Mouse (Mus musculus) thymus, postnatal 36 days (tissue): Measurements from ENCODE around the gene Gm9513.

Source experiments
- DNase-seq, 2 experiments: peaks; one replicate each; pipeline ENCODE4 v3.0.0; 2022; ENCODE audit warnings: mixed read lengths in 2 of 2

Gm9513 gene

DNA sequence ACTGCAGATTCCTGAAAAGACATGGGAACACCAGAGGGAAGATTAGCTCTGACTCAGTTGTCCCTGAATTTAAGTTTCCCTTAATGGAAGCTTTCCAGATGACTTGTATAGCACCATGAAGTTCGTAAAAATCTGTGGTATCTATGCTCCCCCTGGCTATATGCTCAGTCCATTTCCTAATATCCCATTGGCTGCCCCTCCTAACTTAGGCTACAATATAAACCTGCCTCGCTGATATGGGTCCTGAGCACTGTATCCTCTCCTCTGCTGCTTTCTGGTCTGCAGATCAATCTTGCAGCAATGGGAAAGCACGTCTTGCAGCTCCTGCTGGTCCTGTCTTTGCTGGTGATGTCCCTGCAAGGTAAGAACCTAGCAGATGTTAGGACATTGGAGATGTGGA, at the start of gene Gm9513:
Gm9513 (plus strand) TSS at position 301 of the 400 bp plus-strand sequence.
- DNase-seq: no peak

DNA sequence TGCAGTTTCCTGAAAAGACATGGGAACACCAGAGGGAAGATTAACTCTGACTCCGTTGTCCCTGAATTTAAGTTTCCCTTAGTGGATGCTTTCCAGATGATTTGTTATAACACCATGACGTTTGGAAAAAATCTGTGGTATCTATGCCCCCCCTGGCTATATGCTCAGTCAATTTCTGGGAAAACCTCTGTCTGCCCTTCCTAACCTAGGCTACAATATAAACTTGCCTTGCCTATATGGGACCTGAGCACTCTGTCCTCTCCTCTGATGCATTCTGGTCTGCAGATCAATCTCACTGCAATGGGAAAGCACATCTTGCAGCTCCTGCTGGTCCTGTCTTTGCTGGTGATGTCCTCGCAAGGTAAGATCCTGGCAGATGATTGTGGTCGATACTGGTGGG, 43.9 kb upstream of the Gm9513 start, which contains the start of gene Gm7257:
Gm7257 (plus strand) TSS at position 301 of the 400 bp plus-strand sequence.
- no peak for DNase-seq

DNA sequence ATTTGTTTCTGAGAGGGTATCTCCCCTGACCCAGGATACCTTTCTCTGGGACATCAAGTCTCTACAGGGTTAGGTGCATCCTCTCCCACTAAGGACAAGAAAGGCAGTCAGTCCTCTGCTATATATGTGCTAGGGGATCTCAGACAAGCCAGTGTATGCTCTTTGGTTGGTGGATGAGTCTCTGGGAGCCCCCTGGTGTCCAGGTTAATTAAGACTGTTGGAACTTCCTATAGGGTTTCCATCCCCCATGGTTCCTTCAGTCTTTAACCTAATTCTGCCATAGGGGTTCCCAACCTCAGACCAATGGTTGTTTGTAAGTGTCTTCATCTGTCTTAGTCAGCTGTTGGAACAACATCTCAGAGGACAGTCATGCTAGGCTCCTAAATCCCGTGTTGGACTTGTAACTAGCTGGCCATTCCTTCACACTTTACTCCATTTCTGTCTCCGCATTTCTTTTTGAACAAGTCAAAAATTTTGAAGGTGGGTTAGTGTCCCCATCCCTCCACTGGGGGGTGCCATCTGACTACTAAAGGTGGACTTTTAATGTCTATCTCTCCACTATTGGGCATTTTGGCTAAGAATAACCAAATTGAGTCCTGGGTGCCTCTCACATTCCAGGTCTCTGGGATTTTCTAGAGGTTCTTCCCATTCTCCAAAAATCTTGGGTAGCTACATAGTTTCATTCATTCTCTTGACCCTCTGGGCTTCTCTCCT, 40.2 kb upstream of the Gm9513 start:
- no peak for DNase-seq

DNA sequence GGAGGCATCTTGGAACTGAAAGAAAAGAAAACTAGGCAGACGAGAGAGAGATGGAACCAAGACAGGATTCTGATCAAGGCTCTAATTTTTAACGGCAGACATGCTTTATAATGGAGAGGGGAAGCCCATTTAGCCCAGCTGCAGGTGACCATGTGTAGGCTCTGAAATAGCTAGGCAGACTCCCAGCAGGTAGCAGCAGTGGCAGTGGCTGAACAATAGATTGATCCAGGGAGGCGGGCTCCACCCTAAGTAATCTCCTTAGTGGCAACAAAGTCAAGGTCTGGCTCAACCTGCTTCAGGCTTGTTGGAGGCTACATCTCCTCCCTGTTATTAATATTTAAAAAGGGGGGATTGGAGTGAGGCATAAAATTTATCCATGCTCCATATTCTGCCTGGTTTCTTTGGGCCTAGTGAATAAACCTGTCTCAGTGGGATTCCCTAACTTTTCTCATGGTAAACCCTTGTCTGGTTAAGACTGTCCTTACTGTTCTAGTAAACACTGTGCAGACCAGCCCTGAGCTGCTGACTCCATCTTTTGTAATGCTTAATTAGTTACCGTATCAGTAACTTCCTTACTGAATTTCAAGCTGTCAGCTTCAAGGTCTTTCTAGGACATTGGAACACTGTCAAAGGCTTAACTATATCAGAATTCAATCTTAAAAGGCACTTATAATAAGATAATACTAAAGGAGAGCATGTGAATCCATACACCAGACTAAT, 19.2 kb downstream of the Gm9513 start:
- no peak for DNase-seq

DNA sequence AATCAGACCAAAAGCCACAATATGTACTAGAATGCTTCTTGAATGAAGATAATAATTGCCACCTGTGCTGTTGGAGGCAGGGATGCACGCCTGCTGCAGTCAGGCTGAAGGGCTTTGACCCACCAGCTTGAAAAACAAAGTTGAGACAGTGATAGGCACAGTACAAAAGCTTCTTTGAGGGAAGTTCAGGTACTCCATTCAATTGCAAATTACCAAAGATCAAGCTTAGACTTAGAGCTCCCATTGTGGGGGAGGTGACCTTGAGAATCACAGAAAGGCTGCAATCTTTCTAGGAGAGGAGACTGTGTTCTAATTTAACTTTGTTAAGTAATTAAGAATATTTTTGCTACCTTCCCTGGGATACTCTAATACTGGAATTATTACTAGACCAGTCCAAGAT, 20.4 kb downstream of the Gm9513 start:
- no peak for DNase-seq

DNA sequence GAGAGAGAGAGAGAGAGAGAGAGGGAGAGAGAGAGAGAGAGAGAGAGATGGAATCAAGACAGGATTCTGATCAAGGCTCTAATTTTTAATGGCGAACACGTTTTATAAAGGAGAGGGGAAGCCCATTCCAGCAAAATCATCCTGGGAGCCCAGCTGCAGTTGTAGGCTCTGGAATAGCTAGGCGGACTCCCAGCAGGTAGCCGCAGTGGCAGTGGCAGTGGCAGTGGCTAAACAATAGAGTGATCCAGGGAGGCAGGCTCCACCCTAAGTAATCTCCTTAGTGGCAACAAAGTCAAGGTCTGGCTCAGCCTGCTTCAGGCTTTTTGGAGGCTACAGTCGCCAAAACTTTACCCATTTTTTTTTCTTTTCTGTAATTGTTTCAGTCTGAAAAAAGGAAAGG, 28.8 kb downstream of the Gm9513 start:
- DNase-seq: no peak
